Mouse (Mus musculus): Measurements from ENCODE around the gene Ankrd23. TPM values are rescaled to one million over a fixed set of nuclear protein-coding genes. Genes with fewer than 3 reads are reported as not detected.

Gene Ankrd23
- polyA plus RNA-seq, 1 experiment from 2014 or later: 12.0 TPM

DNA sequence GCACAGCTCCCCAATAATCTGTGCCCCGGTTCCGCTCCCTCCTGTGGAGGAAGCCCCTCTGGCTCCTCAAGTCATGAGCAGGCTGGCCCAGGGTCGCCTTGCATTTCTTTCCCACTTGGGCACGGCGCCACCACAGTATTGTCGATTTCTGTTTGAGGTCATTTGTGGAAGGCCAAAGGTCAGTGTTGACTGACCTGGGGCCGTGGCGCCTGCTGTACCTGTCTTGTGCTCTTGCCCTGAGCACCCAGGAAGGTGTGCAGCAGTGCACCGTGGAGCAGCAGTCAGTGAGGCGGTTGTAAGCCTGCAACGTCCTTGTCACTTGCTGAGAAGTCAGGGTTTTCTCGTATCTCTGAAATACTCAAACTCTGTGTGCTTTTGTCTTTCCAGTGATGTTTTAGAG, 10.9 kb downstream of the Ankrd23 start:
- ATAC-seq (replicated peaks): no peak
- Histone ChIP-seq H3K4me3 (no peak overlapping the region), H3K27ac (replicated peaks) (no peak overlapping the region), H3K9me3 (no peaks in the 10 kb centered on the region), H3K9ac (replicated peaks) (no peak overlapping the region), H3K36me3 (peaks cover 48% of the 10 kb centered on the region), H3K4me2 (replicated peaks) (no peak overlapping the region), H3K27me3 (no peaks in the 10 kb centered on the region), H3K4me1 (peaks cover 51% of the 10 kb centered on the region)
- 92% methylated on average over 12 of the region's 12 CpGs for WGBS

DNA sequence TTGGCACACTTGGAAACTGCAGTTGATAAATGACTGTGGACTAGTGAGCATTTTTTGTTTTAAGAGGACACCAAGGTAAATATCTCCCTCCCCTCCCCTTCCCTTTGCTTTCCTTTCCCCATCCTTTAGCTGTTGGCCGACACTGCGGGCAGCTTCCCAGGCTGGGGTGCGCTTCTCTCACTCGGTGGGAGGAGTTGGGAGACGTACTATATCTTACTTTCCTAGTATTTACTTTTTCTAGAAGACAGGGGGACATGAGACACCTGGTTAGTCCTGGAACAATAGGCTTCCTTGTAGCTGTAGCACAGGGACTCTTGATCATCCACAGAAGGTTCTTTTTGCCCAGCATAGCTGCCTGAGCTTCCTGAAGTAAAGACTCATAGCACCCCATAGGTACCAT, 12.6 kb downstream of the Ankrd23 start:
- WGBS: 84% methylated on average over 5 of the region's 5 CpGs
- H3K27me3 ChIP-seq: no peaks in the 10 kb centered on the region
- peaks cover 62% of the 10 kb centered on the region for H3K36me3 ChIP-seq
- H3K4me1 ChIP-seq: peaks cover 41% of the 10 kb centered on the region
- ATAC-seq (replicated peaks): no peak
- H3K4me2 ChIP-seq (replicated peaks): no peak overlapping the region
- H3K9ac ChIP-seq (replicated peaks): no peak overlapping the region
- no peaks in the 10 kb centered on the region for H3K9me3 ChIP-seq
- H3K27ac ChIP-seq (replicated peaks): peak overlapping the region; percentile 56
- H3K4me3 ChIP-seq: no peak overlapping the region

GRCm38 (mm10) chr1:36523332-36524013, 13.2 kb downstream of the Ankrd23 start:
- Histone ChIP-seq H3K36me3 (peaks cover 66% of the 10 kb centered on the region), H3K27me3 (no peaks in the 10 kb centered on the region), H3K4me3 (no peak overlapping the region), H3K4me1 (peaks cover 37% of the 10 kb centered on the region), H3K9me3 (no peaks in the 10 kb centered on the region), H3K4me2 (replicated peaks) (no peak overlapping the region), H3K9ac (replicated peaks) (no peak overlapping the region), H3K27ac (replicated peaks) (peak overlapping the region; percentile 56)
- peak; percentile 68 for ATAC-seq (replicated peaks)
- 34% methylated on average over 9 of the region's 9 CpGs for WGBS

- ATAC-seq (replicated peaks): no peak
- Histone ChIP-seq H3K27ac (replicated peaks) (no peak overlapping the region), H3K4me3 (no peak overlapping the region), H3K4me2 (replicated peaks) (no peak overlapping the region), H3K36me3 (peaks cover 62% of the 10 kb centered on the region), H3K4me1 (peaks cover 32% of the 10 kb centered on the region), H3K27me3 (no peaks in the 10 kb centered on the region), H3K9me3 (no peaks in the 10 kb centered on the region), H3K9ac (replicated peaks) (no peak overlapping the region)
- WGBS: 92% methylated on average over 7 of the region's 7 CpGs
These were observed 14.5 kb downstream of the Ankrd23 start for GRCm38 (mm10) chr1:36522210-36522609.

DNA sequence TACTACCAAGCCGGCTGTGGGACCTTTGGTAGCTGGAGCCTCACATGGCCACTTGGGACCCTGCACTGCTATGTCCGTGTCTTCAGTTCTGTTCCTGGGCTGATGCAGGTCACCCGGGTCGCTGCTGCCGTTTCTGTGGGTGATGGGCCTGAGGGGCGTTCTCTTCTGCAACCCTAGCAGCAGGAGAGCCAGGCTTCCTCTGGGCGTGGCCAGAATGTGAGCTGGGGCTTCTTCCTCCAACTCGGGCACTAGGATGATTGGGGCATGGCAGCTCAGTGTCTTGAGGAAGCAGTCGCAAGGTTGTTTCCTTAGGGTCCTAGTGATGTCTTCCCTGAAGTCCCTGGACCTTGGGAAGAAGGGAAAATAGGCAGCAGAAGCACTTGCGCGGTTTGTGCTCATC, 17.1 kb downstream of the Ankrd23 start:
- Histone ChIP-seq H3K9me3 (no peaks in the 10 kb centered on the region), H3K27me3 (no peaks in the 10 kb centered on the region), H3K9ac (replicated peaks) (no peak overlapping the region), H3K4me3 (no peak overlapping the region), H3K36me3 (peaks cover 42% of the 10 kb centered on the region), H3K4me1 (peaks cover 41% of the 10 kb centered on the region), H3K4me2 (replicated peaks) (no peak overlapping the region), H3K27ac (replicated peaks) (no peak overlapping the region)
- WGBS: 91% methylated on average over 11 of the region's 11 CpGs
- ATAC-seq (replicated peaks): no peak

DNA sequence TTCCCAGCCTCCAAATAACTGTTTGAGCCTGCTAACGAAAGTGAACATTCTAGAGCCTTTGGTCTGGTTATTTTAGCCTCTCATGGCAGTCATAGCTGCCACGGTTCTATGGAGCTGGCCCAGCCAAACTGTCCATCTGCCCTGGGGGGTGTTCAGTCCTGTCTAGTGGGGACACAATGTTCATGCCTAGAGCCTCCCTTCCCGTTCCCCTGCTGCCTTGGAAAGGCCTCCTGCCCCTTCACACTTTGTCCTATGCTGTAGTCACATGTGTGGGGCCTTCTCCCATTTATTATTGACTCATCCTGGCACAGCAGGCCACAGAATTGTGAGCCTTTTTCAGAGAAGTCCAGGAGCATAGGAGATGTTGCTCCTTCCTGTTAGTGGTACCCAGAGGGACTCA, 18.4 kb downstream of the Ankrd23 start:
- H3K27me3 ChIP-seq: no peaks in the 10 kb centered on the region
- H3K9ac ChIP-seq (replicated peaks): no peak overlapping the region
- H3K4me2 ChIP-seq (replicated peaks): no peak overlapping the region
- H3K4me1 ChIP-seq: peaks cover 43% of the 10 kb centered on the region
- WGBS: 84% methylated on average over 3 of the region's 3 CpGs
- H3K27ac ChIP-seq (replicated peaks): peak overlapping the region; percentile 1; the same call in 1 of the 2 replicates
- no peaks in the 10 kb centered on the region for H3K9me3 ChIP-seq
- no peak overlapping the region for H3K4me3 ChIP-seq
- H3K36me3 ChIP-seq: peaks cover 35% of the 10 kb centered on the region
- no peak for ATAC-seq (replicated peaks)

- peaks cover 38% of the 10 kb centered on the region for H3K4me1 ChIP-seq
- WGBS: 24% methylated on average over 2 of the region's 2 CpGs
- no peaks in the 10 kb centered on the region for H3K27me3 ChIP-seq
- peak overlapping the region; percentile 81 for H3K4me2 ChIP-seq (replicated peaks)
- ATAC-seq (replicated peaks): no peak
- 0 out of 2 replicates have a peak, but pooled peaks cover 1% of the 10 kb centered on the region for H3K36me3 ChIP-seq
- H3K27ac ChIP-seq (replicated peaks): peak overlapping the region; percentile 99
- H3K4me3 ChIP-seq: peak overlapping the region; percentile 90
- H3K9me3 ChIP-seq: no peaks in the 10 kb centered on the region
- 0 out of 2 replicates have a peak overlapping the region, but pooled peaks have one; percentile 90 for H3K9ac ChIP-seq (replicated peaks)
These were observed 23.0 kb downstream of the Ankrd23 start for GRCm38 (mm10) chr1:36513718-36514117.

GRCm38 (mm10) chr1:36513310-36513709, 23.4 kb downstream of the Ankrd23 start:
- peaks cover 38% of the 10 kb centered on the region for H3K4me1 ChIP-seq
- no peak for ATAC-seq (replicated peaks)
- peak overlapping the region; percentile 99 for H3K27ac ChIP-seq (replicated peaks)

GRCm38 (mm10) chr1:36512966-36513280, 23.8 kb downstream of the Ankrd23 start:
- peaks cover 38% of the 10 kb centered on the region for H3K4me1 ChIP-seq
- no peaks in the 10 kb centered on the region for H3K36me3 ChIP-seq
- peak overlapping the region; percentile 90 for H3K9ac ChIP-seq (replicated peaks)
- H3K9me3 ChIP-seq: no peaks in the 10 kb centered on the region
- H3K4me2 ChIP-seq (replicated peaks): peak overlapping the region; percentile 81
- peak overlapping the region; percentile 99 for H3K27ac ChIP-seq (replicated peaks)
- under 1% methylated on average over 16 of the region's 16 CpGs for WGBS
- ATAC-seq (replicated peaks): no peak
- peak overlapping the region; percentile 90 for H3K4me3 ChIP-seq
- H3K27me3 ChIP-seq: no peaks in the 10 kb centered on the region

More at GRCm38 (mm10) chr1:36513310-36513709, 23.4 kb downstream of the Ankrd23 start:
- 2% methylated on average over 1 of the region's 1 CpGs for WGBS
- Histone ChIP-seq H3K4me2 (replicated peaks) (peak overlapping the region; percentile 81), H3K27me3 (no peaks in the 10 kb centered on the region), H3K9me3 (no peaks in the 10 kb centered on the region), H3K36me3 (no peaks in the 10 kb centered on the region), H3K4me3 (peak overlapping the region; percentile 90), H3K9ac (replicated peaks) (peak overlapping the region; percentile 90)

GRCm38 (mm10) chr1:36512089-36512965, 24.4 kb downstream of the Ankrd23 start:
- no peaks in the 10 kb centered on the region for H3K27me3 ChIP-seq
- H3K4me2 ChIP-seq (replicated peaks): peak overlapping the region; percentile 81
- peak overlapping the region; percentile 90 for H3K4me3 ChIP-seq
- H3K9ac ChIP-seq (replicated peaks): peak overlapping the region; percentile 90
- no peaks in the 10 kb centered on the region for H3K9me3 ChIP-seq
- under 1% methylated on average over 116 of the region's 126 CpGs for WGBS
- peak; percentile 70 for ATAC-seq (replicated peaks)
- peak overlapping the region; percentile 99 for H3K27ac ChIP-seq (replicated peaks)
- peaks cover 32% of the 10 kb centered on the region for H3K4me1 ChIP-seq
- H3K36me3 ChIP-seq: no peaks in the 10 kb centered on the region

GRCm38 (mm10) chr1:36511289-36512021, 25.2 kb downstream of the Ankrd23 start, which contains the start of gene Cnnm3:
TSS of gene Cnnm3 (plus strand) at chr1:36511867.
- peak; percentile 98 for ATAC-seq (replicated peaks)
- no peaks in the 10 kb centered on the region for H3K27me3 ChIP-seq
- H3K4me3 ChIP-seq: peak within 1 kb of the TSS; percentile 90

More at GRCm38 (mm10) chr1:36511289-36512021, 25.2 kb downstream of the Ankrd23 start, which contains the start of gene Cnnm3:
- peak within 1 kb of the TSS; percentile 90 for H3K9ac ChIP-seq (replicated peaks)
- H3K9me3 ChIP-seq: no peaks in the 10 kb centered on the region
- H3K27ac ChIP-seq (replicated peaks): peak within 1 kb of the TSS; percentile 99
- H3K4me1 ChIP-seq: peaks cover 29% of the 10 kb centered on the region
- WGBS: 3% methylated on average over 51 of the region's 51 CpGs
- H3K36me3 ChIP-seq: peaks cover 5% of the 10 kb centered on the region; the same call in 1 of the 2 replicates
- H3K4me2 ChIP-seq (replicated peaks): peak within 1 kb of the TSS; percentile 81

All from forebrain, embryonic 15.5 days (tissue).